Mouse (Mus musculus) liver, embryonic 13.5 days (tissue): Measurements from ENCODE around the gene Tor1aip2. TPM values are rescaled to one million over a fixed set of nuclear protein-coding genes. Genes with fewer than 3 reads are reported as not detected.

Experiments
- ATAC-seq: fragments of 200-750 bp; cut with Nextera tagmentation; 2 replicates; pipeline ENCODE4 v1.8.0; 2017; ENCODE audit warnings: low read depth, mild to moderate bottlenecking, moderate number of reproducible peaks, moderate library complexity
- DNase-seq: peaks from one replicate; pipeline ENCODE4 v3.0.0; 2022
- H3K27ac ChIP-seq: fragments of 300-500 bp; sonication (generic); 2 replicates; pipeline ENCODE4 v1.5.1; 2015; ENCODE audit warnings: moderate library complexity, mild to moderate bottlenecking, inconsistent platforms
- H3K27me3 ChIP-seq: fragments of 300-500 bp; sonication (generic); 2 replicates; pipeline ENCODE4 v1.6.1; 2015; ENCODE audit warnings: mild to moderate bottlenecking, inconsistent platforms
- H3K36me3 ChIP-seq: fragments of 300-500 bp; sonication (generic); 2 replicates; pipeline ENCODE4 v1.6.1; 2015; ENCODE audit warnings: mild to moderate bottlenecking, inconsistent platforms
- H3K4me1 ChIP-seq: fragments of 300-500 bp; sonication (generic); replicated peaks from 2 replicates; pipeline ENCODE4 v1.6.1; 2015; ENCODE audit warnings: inconsistent platforms
- H3K4me2 ChIP-seq: fragments of 300-500 bp; sonication (generic); 2 replicates; pipeline ENCODE4 v1.6.1; 2015; ENCODE audit warnings: inconsistent platforms, mild to moderate bottlenecking, moderate library complexity
- H3K4me3 ChIP-seq: fragments of 300-500 bp; sonication (generic); replicated peaks from 2 replicates; pipeline ENCODE4 v1.5.1; 2015; ENCODE audit warnings: mild to moderate bottlenecking, inconsistent platforms
- H3K9ac ChIP-seq: fragments of 300-500 bp; sonication (generic); 2 replicates; pipeline ENCODE4 v1.6.1; 2015; ENCODE audit warnings: mild to moderate bottlenecking, inconsistent platforms
- H3K9me3 ChIP-seq: fragments of 300-500 bp; sonication (generic); replicated peaks from 2 replicates; pipeline ENCODE4 v1.6.1; 2016; ENCODE audit warnings: inconsistent platforms
- WGBS: fragments of 180-500 bp; shearing (Covaris S2); methylation state at CpG from one replicate; pipeline ENCODE4 v1.1.7; 2015; ENCODE audit not compliant: insufficient replicate concordance; 5-methylcytosine and 5-hydroxymethylcytosine counted together
- polyA plus RNA-seq: library from polyadenylated mRNA; unstranded; fragments of >200 nt; fragmentation: Nextera tagmentation; extraction: Ambion mirVana; gene quantifications from 2 replicates; pipeline ENCODE4 v1.2.1, GENCODE M21; 2015

Gene Tor1aip2
- polyA plus RNA-seq, 1 experiment from 2014 or later = 47.9 TPM

GRCm38 (mm10) chr1:156112142-156112541, 76.9 kb downstream of the Tor1aip2 start:
- WGBS = 74% methylated on average over 7 of the region's 7 CpGs

DNA sequence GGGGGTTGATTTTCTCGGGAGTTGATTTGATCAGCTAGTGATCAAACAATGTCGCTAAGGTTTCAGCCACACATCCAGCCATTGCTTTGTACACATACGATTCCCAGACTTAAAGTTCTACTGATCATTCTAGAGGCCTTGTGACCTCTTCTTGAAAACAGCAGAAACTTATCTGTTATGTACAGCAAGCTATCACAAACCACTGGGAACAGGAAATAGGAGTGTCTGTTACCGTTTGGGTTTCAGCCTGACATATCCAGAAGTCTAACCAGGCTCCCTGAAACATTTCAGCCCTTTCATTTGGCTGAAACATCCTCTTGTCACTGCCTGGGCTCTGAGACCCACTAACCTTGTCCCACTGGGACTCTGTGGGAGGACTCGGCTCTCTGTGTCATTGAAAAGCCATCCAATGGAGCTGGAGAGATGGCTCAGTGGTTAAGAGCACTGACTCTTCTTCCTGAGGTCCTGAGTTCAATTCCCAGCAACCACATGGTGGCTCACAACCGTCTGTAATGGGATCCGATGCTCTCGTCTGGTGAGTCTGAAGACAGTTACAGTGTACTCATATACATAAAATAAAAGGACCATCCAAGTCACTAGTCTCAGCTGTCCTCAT, 78.8 kb downstream of the Tor1aip2 start:
- ATAC-seq (peak; percentile 78), DNase-seq (no peak)
- H3K4me3 ChIP-seq = no peak overlapping the region
- no peak overlapping the region for H3K4me2 ChIP-seq
- peaks cover 39% of the 10 kb centered on the region for H3K4me1 ChIP-seq
- H3K27ac ChIP-seq = peak overlapping the region; percentile 50
- 20% methylated on average over 8 of the region's 8 CpGs for WGBS
- no peak overlapping the region for H3K9ac ChIP-seq
- H3K9me3 ChIP-seq = no peaks in the 10 kb centered on the region
- no peaks in the 10 kb centered on the region for H3K27me3 ChIP-seq
- H3K36me3 ChIP-seq = no peaks in the 10 kb centered on the region

More at GRCm38 (mm10) chr1:156112142-156112541, 76.9 kb downstream of the Tor1aip2 start:
- Histone ChIP-seq H3K9me3 (no peaks in the 10 kb centered on the region), H3K27me3 (no peaks in the 10 kb centered on the region), H3K27ac (no peak overlapping the region), H3K36me3 (no peaks in the 10 kb centered on the region), H3K9ac (no peak overlapping the region), H3K4me1 (peaks cover 43% of the 10 kb centered on the region), H3K4me3 (no peak overlapping the region), H3K4me2 (no peak overlapping the region)
- DNase-seq = no peak
- no peak for ATAC-seq

GRCm38 (mm10) chr1:156116770-156117169, 81.6 kb downstream of the Tor1aip2 start:
- H3K9ac ChIP-seq = no peak overlapping the region
- H3K36me3 ChIP-seq = no peaks in the 10 kb centered on the region
- WGBS = 9% methylated on average over 3 of the region's 3 CpGs
- no peak overlapping the region for H3K4me3 ChIP-seq
- no peak overlapping the region for H3K27ac ChIP-seq
- DNase-seq = no peak
- peaks cover 39% of the 10 kb centered on the region for H3K4me1 ChIP-seq
- no peak overlapping the region for H3K4me2 ChIP-seq
- ATAC-seq = peak; percentile 62
- no peaks in the 10 kb centered on the region for H3K27me3 ChIP-seq
- H3K9me3 ChIP-seq = no peaks in the 10 kb centered on the region

Other genes starting within 250 kb of the Tor1aip2 start
- 20.5 and 21.4 TPM in 2 replicates for gene Qsox1, start 222.5 kb upstream of the Tor1aip2 start, polyA plus RNA-seq
- gene Cep350, start 62.1 kb upstream of the Tor1aip2 start, polyA plus RNA-seq = 5.0 TPM in 2 replicates
- 25.9 and 29.6 TPM in 2 replicates for gene Tor1aip1, start 1.1 kb downstream of the Tor1aip2 start, polyA plus RNA-seq
- gene Fam163a, start 169.6 kb downstream of the Tor1aip2 start, polyA plus RNA-seq = 0.06 TPM in 2 replicates